Mouse (Mus musculus) forebrain, embryonic 13.5 days (tissue): ENCODE data around the gene Gabrb3. TPM values are rescaled to one million over a fixed set of nuclear protein-coding genes. Genes with fewer than 3 reads are reported as not detected.
"Not testable (repeated sequence)": the region's sequence is repeated elsewhere in the genome, so short reads cannot be mapped to it uniquely, and the experiment has no call there.

Experiments
- ATAC-seq: fragments of 200-750 bp; cut with Nextera tagmentation; 2 replicates; pipeline ENCODE4 v1.8.0; 2017
- H3K27ac ChIP-seq: fragments of 300-500 bp; sonication (generic); 2 replicates; pipeline ENCODE4 v1.5.1; 2015; ENCODE audit warnings: inconsistent platforms, mild to moderate bottlenecking, moderate library complexity
- H3K27me3 ChIP-seq: fragments of 300-500 bp; sonication (generic); 2 replicates; pipeline ENCODE4 v1.6.1; 2015; ENCODE audit warnings: mild to moderate bottlenecking, inconsistent platforms
- H3K36me3 ChIP-seq: fragments of 300-500 bp; sonication (generic); 2 replicates; pipeline ENCODE4 v1.6.1; 2015; ENCODE audit warnings: mild to moderate bottlenecking, inconsistent platforms; ENCODE audit not compliant: poor library complexity, severe bottlenecking
- H3K4me1 ChIP-seq: fragments of 300-500 bp; sonication (generic); 2 replicates; pipeline ENCODE4 v1.6.1; 2015; ENCODE audit warnings: inconsistent platforms
- H3K4me2 ChIP-seq: fragments of 300-500 bp; sonication (generic); 2 replicates; pipeline ENCODE4 v1.6.1; 2015; ENCODE audit warnings: inconsistent platforms, mild to moderate bottlenecking, moderate library complexity
- H3K4me3 ChIP-seq: fragments of 300-500 bp; sonication (generic); 2 replicates; pipeline ENCODE4 v1.5.1; 2015; ENCODE audit warnings: mild to moderate bottlenecking, inconsistent platforms
- H3K9ac ChIP-seq: fragments of 300-500 bp; sonication (generic); 2 replicates; pipeline ENCODE4 v1.6.1; 2015; ENCODE audit warnings: mild to moderate bottlenecking, inconsistent platforms
- H3K9me3 ChIP-seq: fragments of 300-500 bp; sonication (generic); replicated peaks from 2 replicates; pipeline ENCODE4 v1.6.1; 2016; ENCODE audit warnings: inconsistent platforms
- WGBS: fragments of 180-500 bp; shearing (Covaris S2); methylation state at CpG from one replicate; pipeline ENCODE4 v1.1.7; 2015; 5-methylcytosine and 5-hydroxymethylcytosine counted together
- microRNA-seq: library from miRNA; unstranded; fragments of <30 nt; microRNA quantifications from one replicate; pipeline ENCODE4, GENCODE M21; 2016
- polyA plus RNA-seq: library from polyadenylated mRNA; unstranded; fragments of >200 nt; fragmentation: Nextera tagmentation; extraction: Ambion mirVana; gene quantifications from 2 replicates; pipeline ENCODE4 v1.2.1, GENCODE M21; 2015

The Gabrb3 gene
- polyA plus RNA-seq, 1 experiment from 2014 or later = 16.1 TPM

DNA sequence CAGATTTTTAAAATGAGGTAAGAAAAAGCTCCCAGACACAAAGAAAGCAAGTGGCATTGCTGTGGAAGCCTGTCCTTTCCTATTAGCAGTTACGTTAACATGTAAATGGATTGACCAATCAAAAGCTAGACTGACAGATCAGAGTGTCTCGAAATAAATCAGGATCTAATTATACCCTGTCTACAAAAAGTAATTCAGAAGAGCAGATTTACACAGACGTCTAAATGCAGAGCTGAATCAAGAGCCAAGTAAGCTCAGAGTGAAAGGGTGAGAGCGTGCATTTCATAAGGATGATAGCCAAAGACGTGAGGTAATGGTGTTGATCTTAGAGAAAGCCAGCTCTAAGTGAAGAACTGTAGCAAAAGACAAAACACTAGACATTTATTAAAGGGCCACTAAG, 359.3 kb downstream of the Gabrb3 start:
- Histone ChIP-seq H3K27ac (no peak overlapping the region), H3K4me1 (peaks cover 8% of the 10 kb centered on the region; the same call in 1 of the 2 replicates)
- peak; percentile 81 for ATAC-seq

GRCm38 (mm10) chr7:57786102-57786501, 366.6 kb downstream of the Gabrb3 start:
- not testable (repeated sequence) for H3K4me2 ChIP-seq, H3K9me3 ChIP-seq, ATAC-seq, H3K27me3 ChIP-seq, H3K36me3 ChIP-seq, H3K4me3 ChIP-seq, H3K4me1 ChIP-seq, H3K27ac ChIP-seq, H3K9ac ChIP-seq
- WGBS = 79% methylated on average over 2 of the region's 2 CpGs

More for the DNA sequence above, 359.3 kb downstream of the Gabrb3 start:
- 29% methylated on average over 5 of the region's 5 CpGs for WGBS
- Histone ChIP-seq H3K4me2 (no peak overlapping the region), H3K27me3 (no peaks in the 10 kb centered on the region), H3K9me3 (no peaks in the 10 kb centered on the region), H3K36me3 (no peaks in the 10 kb centered on the region), H3K4me3 (no peak overlapping the region), H3K9ac (no peak overlapping the region)

DNA sequence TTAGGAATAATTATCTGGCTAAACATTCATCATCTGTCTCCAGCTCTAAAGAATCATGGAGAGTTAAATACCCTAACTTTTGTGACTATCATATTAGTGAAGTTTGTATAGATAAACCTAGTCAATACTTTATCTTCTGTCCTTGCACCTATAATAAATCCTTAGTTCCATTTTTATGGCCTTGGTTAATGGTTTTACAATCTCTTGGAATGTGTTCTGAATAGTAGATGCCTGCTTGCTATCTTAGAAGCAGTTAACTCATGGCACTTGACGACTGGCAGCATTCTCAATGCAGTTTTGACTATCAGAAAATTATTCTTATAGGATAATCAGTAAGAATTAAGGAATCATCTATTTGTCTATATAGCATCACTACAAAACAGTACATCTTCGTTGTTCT, 368.0 kb downstream of the Gabrb3 start:
- ATAC-seq = no peak
- Histone ChIP-seq H3K4me1 (no peaks in the 10 kb centered on the region), H3K9me3 (no peaks in the 10 kb centered on the region), H3K4me3 (no peak overlapping the region), H3K9ac (no peak overlapping the region), H3K27me3 (no peaks in the 10 kb centered on the region), H3K36me3 (no peaks in the 10 kb centered on the region), H3K4me2 (no peak overlapping the region), H3K27ac (no peak overlapping the region)
- WGBS = 79% methylated on average over 2 of the region's 2 CpGs

DNA sequence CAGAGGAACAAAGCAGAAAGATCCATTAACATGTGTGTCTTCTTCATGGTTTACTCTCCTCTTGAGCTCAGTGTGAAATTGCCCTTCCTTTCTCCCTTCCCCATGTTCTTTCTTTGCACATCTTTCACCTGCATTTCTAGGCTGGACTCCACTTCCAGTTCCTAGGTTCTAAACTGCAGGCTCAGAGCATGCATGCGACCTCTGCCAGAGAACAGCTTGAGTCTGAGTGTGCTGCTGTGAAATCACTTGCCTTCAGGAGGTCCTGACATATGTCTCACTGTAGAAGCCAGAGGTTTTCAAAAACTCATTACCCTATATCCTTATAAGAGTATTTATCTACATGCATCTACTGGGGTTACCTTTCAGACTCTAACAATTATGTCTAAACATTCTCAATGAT, 383.8 kb downstream of the Gabrb3 start:
- 84% methylated on average over 1 of the region's 1 CpGs for WGBS
- no peak overlapping the region for H3K4me3 ChIP-seq
- H3K4me1 ChIP-seq = no peaks in the 10 kb centered on the region
- H3K9ac ChIP-seq = no peak overlapping the region
- no peaks in the 10 kb centered on the region for H3K36me3 ChIP-seq
- no peak for ATAC-seq
- H3K27me3 ChIP-seq = no peaks in the 10 kb centered on the region
- H3K4me2 ChIP-seq = no peak overlapping the region
- H3K27ac ChIP-seq = no peak overlapping the region
- H3K9me3 ChIP-seq = no peaks in the 10 kb centered on the region

DNA sequence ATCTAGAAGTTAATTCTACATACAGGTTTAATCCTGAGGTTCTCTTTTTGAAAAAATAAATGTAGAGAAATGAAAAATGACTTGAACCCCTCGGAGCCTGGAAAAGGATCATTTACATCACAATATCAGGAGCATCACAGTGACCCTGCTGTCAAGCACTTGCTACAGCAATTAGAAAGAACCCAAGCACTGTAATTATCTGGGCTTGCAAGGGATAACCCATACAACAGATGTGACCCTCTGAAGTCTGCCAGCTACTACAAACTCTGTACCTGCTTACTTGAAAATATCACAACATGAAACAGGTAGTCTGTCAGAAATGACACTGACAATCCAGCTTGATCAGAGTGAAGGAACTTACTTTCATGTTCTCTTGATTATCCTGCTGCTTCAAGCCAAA, 394.2 kb downstream of the Gabrb3 start:
- ATAC-seq = no peak
- 0 out of 2 replicates have a peak, but pooled peaks cover 9% of the 10 kb centered on the region for H3K36me3 ChIP-seq
- no peaks in the 10 kb centered on the region for H3K27me3 ChIP-seq
- H3K9me3 ChIP-seq = no peaks in the 10 kb centered on the region
- no peak overlapping the region for H3K9ac ChIP-seq
- H3K4me2 ChIP-seq = no peak overlapping the region
- H3K4me1 ChIP-seq = no peaks in the 10 kb centered on the region
- H3K27ac ChIP-seq = no peak overlapping the region
- no peak overlapping the region for H3K4me3 ChIP-seq
- WGBS = 41% methylated on average over 1 of the region's 1 CpGs

DNA sequence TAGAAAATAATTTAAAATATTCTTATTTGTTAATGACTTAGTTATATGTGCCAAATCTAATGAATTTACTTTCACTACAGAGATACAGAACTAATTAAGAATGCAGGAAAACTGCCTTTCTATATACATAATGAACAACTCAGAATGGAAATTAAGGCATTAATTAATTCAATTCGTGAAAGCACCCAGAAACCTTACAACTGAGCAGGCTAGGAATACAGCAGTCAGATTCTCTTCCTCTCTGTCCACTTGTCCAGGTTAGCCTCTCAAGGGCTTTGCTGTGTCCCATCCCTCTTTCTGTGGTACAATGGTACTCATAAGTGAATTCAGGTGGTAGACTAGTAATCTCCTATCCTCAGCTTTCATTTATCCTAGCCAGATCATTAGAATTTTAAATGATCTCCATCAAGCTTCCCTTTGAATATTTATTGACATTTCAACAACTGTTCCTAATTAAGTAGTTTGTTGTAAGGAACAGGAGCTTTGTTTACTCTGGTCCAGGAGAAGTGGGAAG, 422.9 kb downstream of the Gabrb3 start:
- Histone ChIP-seq H3K4me2 (no peak overlapping the region), H3K36me3 (no peaks in the 10 kb centered on the region), H3K27ac (no peak overlapping the region), H3K9me3 (no peaks in the 10 kb centered on the region), H3K9ac (no peak overlapping the region), H3K4me1 (no peaks in the 10 kb centered on the region), H3K27me3 (no peaks in the 10 kb centered on the region), H3K4me3 (no peak overlapping the region)
- WGBS = 53% methylated on average over 1 of the region's 1 CpGs
- ATAC-seq = peak; percentile 61

DNA sequence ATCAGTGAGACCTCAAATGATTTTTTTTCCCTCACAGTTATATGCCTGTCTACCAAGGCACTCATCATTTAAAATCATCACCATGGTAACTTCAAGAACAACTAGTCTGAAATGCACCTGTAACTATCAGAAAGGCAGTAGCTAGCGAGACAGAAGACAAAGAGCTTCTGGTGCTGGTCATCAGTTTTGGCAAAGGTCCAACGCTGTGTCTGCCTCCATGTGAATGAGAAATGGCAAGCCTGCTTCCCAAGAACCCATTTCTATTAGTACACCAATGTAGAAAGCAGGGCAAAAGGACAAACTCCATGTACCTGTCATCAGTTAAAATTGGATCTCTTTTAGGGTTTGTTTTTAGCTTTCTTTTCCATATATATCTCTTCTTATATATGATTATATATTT, 448.5 kb downstream of the Gabrb3 start:
- H3K4me2 ChIP-seq = no peak overlapping the region
- H3K27me3 ChIP-seq = no peaks in the 10 kb centered on the region
- no peak overlapping the region for H3K4me3 ChIP-seq
- ATAC-seq = no peak
- no peaks in the 10 kb centered on the region for H3K36me3 ChIP-seq
- no peaks in the 10 kb centered on the region for H3K4me1 ChIP-seq
- no peak overlapping the region for H3K9ac ChIP-seq
- H3K9me3 ChIP-seq = no peaks in the 10 kb centered on the region
- H3K27ac ChIP-seq = no peak overlapping the region
- WGBS = 50% methylated on average over 2 of the region's 2 CpGs

Small RNAs within 50 kb of the gene (microRNA-seq; reads per million reads assigned to microRNA genes)
- gene Mir6389 = not detected

Other genes with a start within 250 kb of the Gabrb3 start
- 1.3 and 1.7 TPM in 2 replicates for gene Gabrg3, start 32.5 kb upstream of the Gabrb3 start, polyA plus RNA-seq
- 5.7 and 8.4 TPM in 2 replicates for gene Gabra5, start 90.4 kb downstream of the Gabrb3 start, polyA plus RNA-seq